Mouse (Mus musculus) retina, adult 2 months (tissue): ENCODE measurements around the gene Klk1b9.
"Not testable (repeated sequence)": the region's sequence is repeated elsewhere in the genome, so short reads cannot be mapped to it uniquely, and the experiment has no call there.

ENCODE experiments used
- DNase-seq: peaks from one replicate; pipeline ENCODE4 v3.0.0-alpha.2; 2012; ENCODE audit warnings: low read depth, low spot score

Gene Klk1b9

DNA sequence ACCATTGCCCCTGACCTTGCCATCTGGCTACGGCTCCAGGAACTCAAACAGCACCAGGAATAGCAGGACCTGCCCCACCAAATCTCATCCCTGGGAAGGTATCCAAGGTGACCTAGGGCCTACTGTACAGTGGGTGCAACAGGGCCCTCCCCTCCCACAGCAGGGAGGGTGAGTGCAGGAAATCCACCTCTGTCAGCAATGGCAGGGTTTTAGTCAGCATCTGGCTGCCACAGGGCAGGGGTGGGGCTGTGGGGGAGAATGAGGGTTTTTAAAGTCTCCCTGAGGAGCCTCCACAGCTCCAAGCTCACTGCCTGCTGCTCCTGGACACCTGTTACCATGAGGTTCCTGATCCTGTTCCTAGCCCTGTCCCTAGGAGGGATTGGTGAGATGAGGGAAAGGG, at the start of gene Klk1b9:
Gene Klk1b9, plus strand, starts transcription at position 301 of the 400 bp plus-strand sequence.
- not testable (repeated sequence) for DNase-seq

DNA sequence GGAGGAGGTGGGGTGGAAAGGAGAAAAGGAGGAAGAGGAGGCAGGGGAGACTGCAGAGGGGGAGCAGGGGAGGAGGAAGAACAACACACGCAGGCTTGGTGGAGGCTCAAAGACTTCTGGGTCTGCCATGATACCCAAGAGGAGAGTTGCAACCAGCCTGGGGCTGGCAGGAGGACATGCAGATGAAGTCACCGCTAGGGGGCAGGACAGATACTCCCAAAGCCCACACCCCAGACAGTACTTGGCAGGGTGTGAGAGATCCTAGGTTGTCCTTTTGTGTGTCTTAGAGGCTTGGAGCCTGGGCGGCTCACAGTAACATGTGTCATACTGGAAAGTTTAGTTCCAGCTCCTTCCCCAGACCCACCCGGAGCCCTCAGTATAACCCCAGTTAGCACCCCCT, 47.3 kb upstream of the Klk1b9 start:
- DNase-seq, result no peak

GRCm38 (mm10) chr7:43932337-43932736, 43.5 kb upstream of the Klk1b9 start:
- no peak for DNase-seq

DNA sequence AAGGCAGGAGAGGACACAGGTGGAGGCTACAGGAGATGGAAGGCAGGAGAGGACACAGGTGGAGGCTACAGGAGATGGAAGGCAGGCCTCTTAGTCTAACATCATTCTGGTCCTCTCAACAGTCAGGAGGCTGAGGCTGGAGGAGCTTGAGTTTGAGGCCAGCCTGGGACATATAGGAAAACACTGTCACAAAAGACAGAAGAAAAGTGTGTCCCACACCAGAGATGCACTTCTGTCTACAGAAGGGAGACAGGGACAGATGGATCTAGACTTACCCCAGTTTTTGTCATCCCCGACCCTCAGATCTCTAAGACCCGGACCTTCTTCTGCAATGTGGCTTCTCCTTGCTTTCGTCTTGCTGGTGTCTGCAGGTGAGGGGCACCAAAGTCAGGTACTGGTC, 42.4 kb upstream of the Klk1b9 start, which contains the start of gene Klk15:
Gene Klk15, plus strand, starts transcription at position 301 of the 400 bp plus-strand sequence.
- DNase-seq, result no peak

- no peak for DNase-seq
Measured at GRCm38 (mm10) chr7:43934747-43935146, 41.1 kb upstream of the Klk1b9 start.

- DNase-seq, result no peak
Measured at GRCm38 (mm10) chr7:43936551-43936950, 39.3 kb upstream of the Klk1b9 start.

DNA sequence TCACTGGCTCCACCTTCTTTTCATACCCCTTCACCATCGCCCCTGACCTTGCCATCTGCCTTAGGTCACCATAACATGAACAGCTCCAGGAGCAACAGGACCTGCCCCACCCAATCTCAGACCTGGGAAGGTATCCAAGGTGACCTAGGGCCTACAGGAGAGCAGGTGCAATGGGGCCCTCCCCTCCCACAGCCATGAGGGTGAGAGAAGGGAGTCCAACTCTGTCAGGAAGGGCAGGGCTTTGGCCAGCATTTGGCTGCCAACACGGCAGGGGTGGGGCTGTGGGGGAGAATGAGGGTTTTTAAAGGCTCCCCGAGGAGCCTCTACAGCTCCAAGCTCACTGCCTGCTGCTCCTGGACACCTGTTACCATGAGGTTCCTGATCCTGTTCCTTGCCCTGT, 33.6 kb upstream of the Klk1b9 start:
- not testable (repeated sequence) for DNase-seq

DNA sequence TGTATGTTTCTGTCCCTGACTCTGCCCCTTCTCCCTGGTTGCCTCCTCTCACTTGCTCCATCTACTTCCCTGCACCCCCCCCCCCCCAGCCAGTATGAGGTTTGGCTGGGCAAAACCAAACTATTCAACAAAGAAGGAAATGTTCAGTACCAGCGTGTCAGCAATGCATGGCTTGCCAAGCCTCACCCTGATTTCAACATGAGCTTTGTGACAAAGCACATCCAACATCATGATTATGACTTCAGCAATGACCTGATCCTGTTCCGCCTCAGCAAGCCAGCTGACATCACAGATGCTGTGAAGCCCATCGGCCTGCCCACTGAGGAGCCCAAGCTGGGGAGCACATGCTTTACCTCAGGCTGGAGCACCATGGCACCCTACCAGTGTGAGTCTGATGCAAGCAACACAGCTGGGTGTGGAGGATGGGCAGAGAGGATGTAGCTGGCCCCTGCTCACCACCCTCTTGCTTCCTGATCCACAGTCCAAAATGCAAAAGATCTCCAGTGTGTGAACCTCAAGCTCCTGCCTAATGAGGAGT, 31.1 kb upstream of the Klk1b9 start:
- DNase-seq, result no peak

GRCm38 (mm10) chr7:43950364-43950763, 25.5 kb upstream of the Klk1b9 start, which contains the start of gene Klk1b8:
Gene Klk1b8 (plus strand): TSS chr7:43950664.
- no peak for DNase-seq

- no peak for DNase-seq
Measured at GRCm38 (mm10) chr7:43952703-43953102, 23.2 kb upstream of the Klk1b9 start.

GRCm38 (mm10) chr7:43966451-43966850, 9.4 kb upstream of the Klk1b9 start, which contains the start of gene Klk1b1:
Gene Klk1b1 (plus strand): TSS chr7:43966751.
- DNase-seq, result no peak

GRCm38 (mm10) chr7:43967058-43967457, 8.8 kb upstream of the Klk1b9 start:
- no peak for DNase-seq

GRCm38 (mm10) chr7:43967612-43968011, 8.2 kb upstream of the Klk1b9 start:
- DNase-seq, result no peak

- DNase-seq, result no peak
Measured at GRCm38 (mm10) chr7:43985657-43986056, 9.8 kb downstream of the Klk1b9 start.

DNA sequence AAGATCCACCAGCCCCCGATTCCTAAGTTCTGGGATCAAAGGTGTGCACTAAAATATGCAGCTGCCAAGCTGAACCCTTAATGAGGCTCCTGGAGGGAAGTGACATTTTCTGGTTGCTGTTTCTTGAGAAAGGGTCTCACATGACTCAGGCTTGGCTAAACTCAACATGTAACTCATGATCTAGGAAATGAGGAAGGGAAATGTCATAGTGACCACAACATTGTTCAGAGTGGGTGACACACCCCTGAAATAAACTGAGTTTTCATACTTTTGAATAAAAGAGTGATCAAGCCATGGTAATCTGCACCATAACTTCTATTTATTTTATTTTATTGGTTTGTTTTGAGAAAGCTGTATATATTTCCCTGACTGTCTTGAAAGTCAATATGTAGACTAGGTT, 19.0 kb downstream of the Klk1b9 start:
- DNase-seq, result not testable (repeated sequence)

GRCm38 (mm10) chr7:43995577-43995976, 19.7 kb downstream of the Klk1b9 start, which contains the start of gene Klk1b11:
Gene Klk1b11 (plus strand): TSS chr7:43995877.
- not testable (repeated sequence) for DNase-seq

DNA sequence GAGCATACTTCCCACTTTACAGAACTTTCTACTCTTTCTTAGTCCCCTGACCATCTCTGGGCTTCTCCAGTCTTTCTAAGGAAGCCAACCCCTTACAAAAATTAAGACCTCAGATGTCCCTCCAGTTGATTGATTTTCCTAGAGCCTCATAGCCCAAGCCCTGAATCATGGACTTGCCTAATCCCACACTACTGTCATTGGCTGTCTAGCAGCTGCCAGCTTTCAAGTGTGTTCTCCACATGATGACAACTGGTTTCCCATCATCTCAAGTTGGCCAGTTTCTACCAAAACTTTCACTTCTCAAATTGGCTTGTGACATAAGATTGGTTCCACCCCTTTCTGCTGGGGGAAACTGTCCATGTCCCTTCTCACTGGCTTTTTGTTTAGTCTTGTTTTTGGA, 29.0 kb downstream of the Klk1b9 start:
- DNase-seq, result no peak

DNA sequence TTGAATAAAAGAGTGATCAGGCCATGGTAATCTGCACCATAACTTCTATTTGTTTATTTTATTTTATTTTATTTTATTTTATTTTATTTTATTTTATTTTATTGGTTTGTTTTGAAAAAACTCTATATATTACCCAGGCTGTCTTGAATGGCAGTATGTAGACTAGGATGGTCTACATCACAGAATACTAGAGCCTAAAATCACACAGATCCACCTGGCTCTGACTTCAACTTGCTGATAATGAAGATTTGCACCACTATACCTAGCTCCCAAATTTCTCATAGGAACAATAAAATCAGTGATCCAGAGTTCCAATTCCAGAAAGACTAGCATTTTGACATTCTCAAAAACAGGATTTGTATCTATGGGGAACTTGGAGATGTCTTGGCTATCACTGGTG, 36.0 kb downstream of the Klk1b9 start, which contains the start of gene Klk1b26:
Gene Klk1b26, plus strand, starts transcription at position 301 of the 400 bp plus-strand sequence.
- not testable (repeated sequence) for DNase-seq

DNA sequence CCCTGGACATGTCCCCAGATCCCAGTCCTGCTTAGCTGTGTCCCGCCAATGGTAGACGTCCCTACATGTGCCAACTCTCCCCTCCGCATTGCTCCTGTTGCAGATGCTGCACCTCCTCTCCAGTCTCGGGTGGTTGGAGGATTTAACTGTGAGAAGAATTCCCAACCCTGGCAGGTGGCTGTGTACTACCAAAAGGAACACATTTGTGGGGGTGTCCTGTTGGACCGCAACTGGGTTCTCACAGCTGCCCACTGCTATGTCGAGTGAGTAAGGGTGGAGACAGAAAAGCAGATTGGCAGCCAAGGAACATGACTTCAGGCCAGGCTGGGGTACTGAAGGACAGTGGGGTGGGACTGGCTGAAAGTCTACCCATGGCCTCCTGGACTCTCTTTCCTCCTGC, 38.8 kb downstream of the Klk1b9 start:
- DNase-seq, result not testable (repeated sequence)

GRCm38 (mm10) chr7:44015071-44015470, 39.2 kb downstream of the Klk1b9 start:
- no peak for DNase-seq
